Mouse (Mus musculus): ENCODE data around the gene Dnajb2.

DNA sequence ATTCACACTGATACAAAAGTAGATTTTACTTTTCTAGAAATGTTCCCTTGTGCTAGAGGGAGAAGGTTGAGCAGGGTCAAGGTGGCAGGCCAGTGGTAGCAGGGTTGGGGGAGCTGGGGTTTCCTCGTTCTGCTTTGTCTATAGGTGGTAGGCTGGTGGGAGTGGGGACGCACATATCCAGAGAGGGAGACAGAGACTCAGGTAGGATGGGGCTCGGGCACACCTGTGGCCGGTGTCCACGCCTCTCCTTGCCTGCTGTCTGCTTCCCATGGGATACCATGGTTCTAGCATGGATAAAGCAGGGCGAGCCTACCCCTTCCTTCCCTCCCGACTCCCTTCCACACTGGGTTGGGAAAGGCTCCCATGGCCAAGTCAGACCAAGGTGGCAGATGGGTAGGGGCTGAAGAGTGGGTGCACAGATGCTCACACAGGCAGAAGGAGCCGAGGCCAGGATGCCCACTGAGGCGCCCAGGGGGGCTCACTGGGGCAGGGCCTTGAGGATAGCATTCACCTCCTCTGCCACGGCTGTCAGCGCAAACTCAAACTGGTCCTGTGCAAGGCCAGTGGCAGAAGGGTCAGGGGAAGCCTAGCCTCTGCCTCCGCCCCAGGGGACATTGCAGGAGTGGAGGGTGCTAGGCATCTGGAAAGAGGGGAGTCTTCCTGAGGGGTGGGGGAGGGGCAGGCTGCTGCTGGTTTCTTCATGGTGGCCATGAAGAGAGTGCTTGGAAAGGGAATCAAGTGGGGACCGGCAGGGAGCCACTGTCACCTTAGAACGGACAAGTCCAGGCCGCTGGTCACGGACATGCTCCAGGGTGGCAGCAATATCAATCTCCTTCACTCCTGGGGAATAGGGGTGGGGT lies 11.1 kb downstream of the Dnajb2 start:
- TF ChIP-seq GATA1 (IDR thresholded peaks at IDR 0.05; ENCODE audit: low read length) (no peak), TAL1 (IDR thresholded peaks at IDR 0.05; ENCODE audit: low read length) (no peak)

All from erythroblast, embryonic 14.5 days (primary cell).